Mouse (Mus musculus) testis, postnatal 14 days (tissue): ENCODE measurements around the gene Plekhg6.

Experiments
- DNase-seq: peaks from one replicate; pipeline ENCODE4 v3.0.0; 2021; ENCODE audit warnings: low spot score

Plekhg6 gene

DNA sequence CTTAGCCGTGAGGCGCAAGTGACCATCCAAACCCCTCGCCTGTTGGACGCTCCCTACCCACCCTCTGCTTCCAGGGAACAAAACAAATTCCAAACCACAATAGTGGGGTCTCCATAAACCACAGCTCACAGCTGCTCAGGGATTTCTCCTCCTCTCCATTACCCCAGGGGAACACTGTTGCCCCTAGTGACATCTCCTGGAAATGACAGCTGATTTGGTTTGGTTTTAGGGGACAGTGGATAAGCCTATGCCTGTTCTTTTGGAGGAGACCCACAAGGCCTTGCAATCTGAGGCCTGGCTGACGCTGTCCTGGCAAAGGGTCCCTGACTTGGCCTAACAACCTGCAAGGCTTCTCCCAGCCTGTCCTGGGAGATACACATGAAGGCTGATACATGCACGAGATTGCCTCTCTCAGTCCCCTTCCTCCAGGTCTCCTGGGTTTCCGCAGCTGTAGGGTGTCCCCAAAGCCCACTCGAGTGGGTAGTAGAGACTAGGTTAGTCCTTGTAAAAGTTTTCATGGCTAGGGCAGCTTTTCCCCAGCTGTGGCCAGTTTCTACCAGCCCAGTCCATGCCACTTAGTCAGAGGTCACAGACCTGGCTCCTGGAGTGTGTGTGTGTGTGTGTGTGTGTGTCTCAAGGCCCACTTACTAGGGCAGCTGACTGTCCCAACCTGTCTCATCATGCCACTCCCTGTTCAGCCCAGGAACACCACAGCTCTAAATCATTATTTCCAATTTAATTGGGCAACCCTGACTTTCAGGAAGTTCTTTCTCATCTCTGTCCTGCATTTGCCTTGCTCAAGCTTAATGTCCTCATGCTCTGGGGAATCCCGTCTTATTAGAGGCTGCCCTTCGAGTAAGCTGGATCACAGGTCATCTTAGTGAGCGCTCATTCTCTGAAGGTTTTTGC is 4.7 kb upstream of the Plekhg6 start:
- no peak for DNase-seq

DNA sequence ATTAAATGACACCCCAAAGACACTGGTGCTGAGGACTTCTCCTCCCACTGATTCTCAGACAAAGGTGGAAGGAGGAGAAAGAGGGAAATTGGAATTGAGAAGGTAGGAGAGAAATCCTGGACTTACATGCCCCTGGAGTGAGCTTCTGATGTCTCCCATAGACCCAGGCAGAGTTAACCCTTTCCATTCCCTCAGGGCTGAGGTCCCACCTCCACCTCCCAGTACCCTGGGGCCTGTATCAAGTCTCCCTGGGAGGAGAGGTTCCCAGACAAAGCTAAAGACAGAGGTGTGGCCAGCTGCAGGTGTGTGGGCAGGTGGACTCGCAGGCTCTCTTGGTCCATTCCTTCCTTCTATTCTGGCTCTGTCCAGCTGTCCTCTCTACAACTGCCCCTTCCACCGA is 1.4 kb upstream of the Plekhg6 start:
- DNase-seq, result no peak

DNA sequence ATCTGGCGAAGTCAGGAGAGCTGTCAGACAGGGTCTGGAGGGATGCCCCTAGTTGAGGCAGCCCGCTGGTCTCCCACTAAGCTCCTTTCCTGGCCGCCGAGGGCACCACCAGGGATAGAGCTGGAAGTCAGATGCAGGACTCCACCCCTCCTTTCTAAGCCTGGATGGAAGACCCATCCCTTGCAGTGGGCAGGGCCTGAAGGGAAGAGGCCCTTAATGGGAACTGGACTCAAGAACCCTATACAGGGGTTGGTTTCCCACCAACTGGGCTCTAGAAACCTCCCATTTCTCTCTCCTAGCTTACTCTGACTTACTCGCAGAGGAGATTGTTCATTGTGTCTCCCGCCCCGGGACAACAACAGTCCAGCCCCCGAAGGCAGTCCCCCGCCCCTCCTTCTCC is 812 bp downstream of the Plekhg6 start:
- DNase-seq, result no peak

DNA sequence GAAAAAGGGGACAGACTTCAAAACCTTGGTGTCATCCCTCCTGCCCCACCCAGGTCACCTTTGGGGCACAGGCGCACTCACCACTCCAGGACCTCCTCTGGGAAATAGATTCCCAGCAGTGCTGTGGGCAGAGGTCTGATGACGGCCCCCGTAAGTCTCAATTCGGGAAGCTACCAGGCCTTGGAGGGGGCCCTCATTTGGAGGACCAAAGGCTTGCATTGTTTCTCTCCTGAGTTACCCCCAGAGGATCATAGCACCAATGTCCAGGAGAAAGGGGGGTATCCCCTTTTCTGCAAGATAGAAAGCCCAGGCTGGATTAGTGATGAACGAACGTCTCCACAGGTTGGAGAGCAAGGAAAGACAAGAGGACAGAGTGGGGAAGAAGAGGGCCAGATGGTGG is 2.0 kb downstream of the Plekhg6 start:
- DNase-seq, result no peak

DNA sequence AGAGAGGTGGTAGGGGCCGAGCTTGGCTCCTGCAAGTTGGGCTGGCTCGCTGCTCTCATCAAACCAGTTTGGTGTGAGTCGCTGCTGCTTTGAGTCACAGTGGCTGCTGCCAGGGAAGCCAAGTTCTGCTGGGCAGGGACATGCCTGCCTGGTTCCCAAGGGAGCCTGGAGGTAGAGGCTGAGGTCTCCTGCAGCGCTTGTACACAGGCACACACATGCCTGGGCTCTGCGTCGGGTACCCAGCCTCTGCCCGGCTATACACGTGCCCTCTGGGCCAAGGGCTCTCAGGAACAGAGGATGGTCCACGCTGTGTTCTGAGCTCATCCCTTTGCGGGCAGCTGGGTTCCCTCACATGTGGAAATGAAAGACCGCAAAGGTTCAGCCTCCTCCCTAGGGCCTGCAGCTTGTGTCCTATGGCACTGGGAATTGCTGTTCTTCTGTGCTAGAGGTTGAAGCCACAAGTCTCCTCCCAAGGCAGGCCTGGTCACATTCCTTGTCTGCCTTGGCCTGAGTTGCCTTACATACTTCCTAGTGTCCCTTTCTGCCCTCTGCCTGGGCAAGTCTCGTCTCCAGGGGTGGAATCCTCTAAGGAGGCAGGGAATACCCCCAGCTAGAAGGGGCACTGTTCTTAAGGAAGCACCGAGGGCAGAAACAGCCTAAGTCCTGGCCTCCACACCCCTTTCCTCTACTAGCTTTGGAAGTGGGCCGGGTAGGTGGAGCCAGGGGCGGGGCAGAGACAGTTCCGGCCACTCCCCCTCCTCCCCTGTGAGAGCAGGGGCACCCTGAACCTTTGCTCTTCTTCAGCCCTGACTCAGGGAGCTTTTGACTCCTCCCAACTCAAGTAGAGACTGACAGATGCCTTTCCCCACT is 2.8 kb downstream of the Plekhg6 start:
- DNase-seq, result no peak

DNA sequence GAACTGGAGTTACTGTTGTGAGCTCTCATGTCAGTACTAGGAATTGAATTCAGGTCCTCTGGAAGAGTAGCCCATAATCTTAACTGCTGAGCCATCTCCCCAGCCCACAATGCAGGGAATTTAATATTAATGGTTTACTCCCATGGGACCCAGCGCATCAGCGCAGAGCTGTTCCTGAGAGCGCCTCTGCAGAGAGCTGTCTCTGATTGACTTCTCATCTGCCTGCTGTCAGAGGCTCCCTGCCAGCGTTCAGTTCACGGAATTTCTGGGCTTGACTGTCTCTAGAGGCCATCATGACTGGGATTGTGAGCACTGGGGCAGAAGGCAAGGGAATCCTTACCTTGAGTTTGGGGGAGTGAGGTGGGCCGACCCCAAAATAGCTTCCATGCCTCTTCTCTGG is 3.6 kb downstream of the Plekhg6 start:
- no peak for DNase-seq

DNA sequence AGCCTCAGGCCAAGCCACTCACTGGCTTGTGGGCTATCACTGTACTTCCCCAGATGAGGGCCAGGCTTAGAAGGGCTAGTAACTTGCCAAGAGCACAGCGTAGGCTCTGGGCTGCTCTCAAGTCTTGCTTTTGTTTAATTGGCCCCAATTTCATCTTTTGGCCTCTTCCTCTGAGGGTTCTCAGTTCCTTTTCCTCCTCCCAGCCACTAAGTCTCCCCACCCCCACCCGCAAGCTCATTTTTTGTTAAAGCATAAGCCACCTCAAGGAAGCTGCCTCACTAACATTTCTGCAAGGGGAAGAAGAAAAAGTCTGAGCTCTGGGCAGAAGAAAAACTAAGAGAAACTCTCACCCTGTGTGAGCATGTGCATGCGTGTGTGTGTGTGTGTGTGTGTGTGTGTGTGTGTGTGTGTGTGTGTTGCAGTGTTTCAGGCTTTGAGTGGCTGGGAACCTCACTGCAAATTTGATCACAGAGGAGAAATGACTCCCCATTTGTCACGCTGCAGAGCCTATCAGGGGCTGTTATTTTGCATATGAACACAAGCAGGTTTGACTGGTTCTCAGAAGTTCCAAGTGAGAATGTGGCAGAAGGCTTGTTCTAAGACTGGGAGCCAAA is 12.7 kb downstream of the Plekhg6 start:
- DNase-seq, result no peak

DNA sequence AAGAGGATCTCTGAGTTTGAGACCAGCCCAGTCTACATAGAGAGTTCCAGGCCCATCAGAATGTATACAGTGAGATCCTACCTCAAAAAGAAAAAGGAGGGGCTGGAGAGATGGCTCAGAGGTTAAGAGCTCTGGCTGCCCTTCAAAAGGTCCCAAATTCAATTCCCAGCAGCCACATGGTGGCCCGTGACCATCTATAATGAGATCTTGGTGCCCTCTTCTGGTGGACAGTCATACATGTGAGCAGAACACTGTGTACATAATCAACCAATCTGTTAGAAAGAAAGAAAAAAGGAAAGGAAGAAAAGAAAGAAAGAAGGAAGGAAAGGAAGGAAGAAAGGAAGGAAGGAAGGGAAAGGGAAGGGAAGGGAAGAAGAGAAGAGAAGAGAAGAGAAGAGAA is 14.5 kb downstream of the Plekhg6 start:
- no peak for DNase-seq

DNA sequence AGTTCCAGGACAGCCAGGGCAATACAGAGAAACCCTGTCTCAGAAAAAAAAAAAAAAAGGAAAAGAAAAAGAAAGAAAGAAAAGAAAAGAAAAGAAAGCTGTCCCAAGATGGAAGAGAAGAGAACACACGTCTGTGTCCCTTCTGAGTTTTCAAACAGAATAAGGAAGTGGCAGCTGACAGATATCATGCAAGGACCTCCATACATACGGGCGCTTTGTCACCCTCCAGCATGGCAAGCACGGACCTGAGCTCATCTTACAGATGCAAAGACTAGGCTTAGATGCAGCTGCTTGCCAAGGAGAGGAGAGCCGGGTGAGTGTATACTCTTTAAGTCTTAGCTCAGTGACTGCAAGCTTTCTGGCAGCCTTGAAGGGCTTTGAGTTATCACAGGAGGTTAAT is 15.1 kb downstream of the Plekhg6 start:
- DNase-seq, result no peak

DNA sequence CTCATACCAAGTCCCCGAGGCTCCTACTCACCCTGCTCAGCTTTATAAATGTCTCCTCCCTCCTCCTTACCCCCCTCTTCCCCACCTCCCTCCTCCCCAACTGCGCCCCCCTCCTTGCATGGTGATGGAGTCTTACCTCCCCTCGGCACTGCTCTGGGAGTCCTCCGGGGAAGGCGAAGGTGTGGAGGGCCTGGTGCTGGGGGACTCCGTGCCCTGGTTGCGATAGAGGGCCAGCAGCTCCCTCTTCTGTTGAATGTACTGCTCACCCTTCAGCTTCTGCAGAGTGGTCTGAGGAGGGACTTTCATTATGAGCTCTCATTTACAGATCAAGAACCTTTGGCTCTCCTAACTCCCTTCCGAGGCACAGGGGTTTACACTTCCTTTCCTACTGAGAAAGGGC is 16.1 kb downstream of the Plekhg6 start:
- no peak for DNase-seq

DNA sequence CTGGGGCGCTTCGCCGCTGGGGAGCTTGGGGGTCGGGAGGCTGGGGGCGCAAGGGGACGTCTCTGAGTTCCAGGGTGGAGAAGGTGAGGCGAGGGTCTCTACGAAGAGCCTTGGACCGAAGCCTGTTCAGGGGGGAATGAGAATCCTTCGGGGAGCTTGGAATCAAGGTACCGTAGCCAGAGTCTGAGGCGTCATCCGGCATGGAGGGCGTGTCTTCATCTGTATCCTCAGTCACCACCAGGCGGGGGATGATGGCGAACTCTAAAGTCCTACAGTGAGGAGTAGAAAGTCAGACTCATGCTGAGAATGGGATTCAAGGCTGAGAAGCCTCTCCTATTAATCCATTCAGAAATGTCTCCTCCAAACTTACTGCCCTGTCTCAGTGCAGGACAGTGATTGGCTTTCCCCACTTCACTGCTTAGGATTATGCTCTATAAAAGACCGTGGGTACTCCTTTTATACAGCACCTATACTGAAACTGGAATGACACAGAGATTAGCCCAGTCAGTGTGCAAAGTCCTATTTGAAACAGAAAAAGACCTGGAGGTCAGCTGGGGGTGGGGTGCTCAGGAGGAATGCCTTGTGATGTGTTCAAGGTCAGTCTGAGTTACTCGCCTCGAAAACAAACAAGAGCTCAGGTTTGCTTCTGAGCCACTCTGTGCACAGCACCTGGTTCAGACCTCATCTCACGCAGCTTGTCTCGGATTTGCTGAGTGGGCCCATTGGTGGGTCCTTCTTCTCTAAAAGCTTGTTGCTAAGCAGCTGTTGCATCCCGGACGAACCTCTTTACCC is 16.9 kb downstream of the Plekhg6 start:
- DNase-seq, result no peak

DNA sequence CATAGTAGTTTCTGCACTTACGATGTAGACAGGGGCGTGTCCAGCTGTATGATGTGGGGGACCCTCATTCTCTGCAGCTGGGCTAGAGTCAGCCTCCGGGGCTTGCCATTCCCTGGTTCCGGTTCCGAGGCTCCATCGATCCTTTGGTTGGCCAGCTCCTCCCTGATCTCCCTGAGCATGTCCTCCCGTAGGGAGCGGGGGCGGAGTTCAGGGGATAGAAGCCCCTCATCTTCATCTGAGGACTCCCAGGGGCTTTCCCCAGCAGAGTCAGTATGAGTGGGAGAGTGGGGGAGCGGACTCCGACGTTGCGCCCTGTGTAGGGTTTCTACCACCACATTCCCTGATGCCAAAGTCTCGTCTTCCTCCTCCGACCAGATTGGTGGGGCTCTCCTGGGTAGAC is 17.6 kb downstream of the Plekhg6 start:
- DNase-seq, result no peak

DNA sequence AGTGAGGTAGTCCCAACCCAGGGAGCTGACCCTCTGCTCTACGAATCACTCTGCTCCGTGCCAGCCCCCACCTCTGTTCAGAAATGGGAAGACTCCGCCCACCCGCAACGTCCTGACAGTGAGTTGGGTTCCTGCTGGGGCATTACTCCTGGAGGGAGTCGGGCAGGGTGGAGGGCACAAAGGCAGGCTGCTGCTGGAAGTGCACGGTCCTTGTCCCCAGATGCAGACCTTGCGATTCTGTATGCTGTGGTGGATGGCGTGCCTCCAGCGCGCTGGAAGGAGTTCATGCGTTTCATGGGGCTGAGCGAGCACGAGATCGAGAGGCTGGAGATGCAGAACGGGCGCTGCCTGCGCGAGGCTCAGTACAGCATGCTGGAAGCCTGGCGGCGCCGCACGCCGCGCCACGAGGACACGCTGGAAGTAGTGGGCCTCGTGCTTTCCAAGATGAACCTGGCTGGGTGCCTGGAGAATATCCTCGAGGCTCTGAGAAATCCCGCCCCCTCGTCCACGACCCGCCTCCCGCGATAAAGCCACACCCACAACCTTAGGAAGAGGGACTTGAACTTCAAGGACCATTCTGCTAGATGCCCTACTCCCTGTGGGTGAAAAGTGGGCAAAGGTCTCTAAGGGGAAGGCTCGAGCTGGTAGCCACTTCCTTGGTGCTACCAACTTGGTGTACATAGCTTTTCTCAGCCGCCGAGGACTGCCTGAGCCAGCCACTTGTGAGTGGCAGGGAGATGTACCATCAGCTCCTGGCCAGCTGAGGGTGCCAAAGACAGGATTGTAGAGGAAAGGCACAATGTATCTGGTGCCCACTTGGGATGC is 18.9 kb downstream of the Plekhg6 start:
- no peak for DNase-seq

DNA sequence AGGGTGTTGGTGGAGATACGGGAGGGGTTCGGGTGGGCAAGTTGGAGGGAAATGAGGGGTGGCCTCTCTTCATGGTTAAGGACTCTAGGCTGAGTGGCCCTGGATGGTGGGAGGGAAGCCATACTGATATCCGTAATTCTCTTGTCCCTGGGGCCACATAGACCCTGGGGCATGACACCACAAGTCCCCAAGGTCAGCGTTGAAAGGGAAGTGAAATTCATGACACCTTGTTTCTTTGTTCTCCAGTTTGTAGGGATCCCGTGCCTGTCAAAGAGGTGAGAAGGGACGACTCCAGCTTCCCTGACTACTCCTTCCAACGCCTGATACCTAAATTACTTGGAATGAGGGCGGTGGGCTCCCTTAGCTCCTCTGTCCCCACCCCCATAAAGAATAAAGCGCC is 19.7 kb downstream of the Plekhg6 start:
- DNase-seq, result no peak

DNA sequence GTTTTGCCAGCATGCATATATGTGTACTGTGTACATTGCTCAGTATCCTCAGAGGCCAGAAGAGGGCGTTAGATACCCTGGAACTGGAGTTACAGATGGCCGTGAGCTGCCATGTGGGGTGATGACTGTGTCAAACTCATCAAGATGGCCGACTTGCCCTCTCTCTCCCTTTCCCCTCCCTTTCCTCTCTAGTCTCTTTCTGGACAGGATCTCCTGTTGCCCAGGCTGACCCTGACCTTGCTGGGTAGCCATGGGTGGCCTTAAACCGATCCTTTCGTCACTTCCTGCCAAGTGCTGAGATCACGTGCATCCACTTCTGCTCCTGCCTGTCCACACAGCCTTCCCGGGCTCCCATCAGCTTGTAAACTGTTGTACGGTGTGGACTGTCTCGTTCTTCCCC is 20.6 kb downstream of the Plekhg6 start:
- no peak for DNase-seq

DNA sequence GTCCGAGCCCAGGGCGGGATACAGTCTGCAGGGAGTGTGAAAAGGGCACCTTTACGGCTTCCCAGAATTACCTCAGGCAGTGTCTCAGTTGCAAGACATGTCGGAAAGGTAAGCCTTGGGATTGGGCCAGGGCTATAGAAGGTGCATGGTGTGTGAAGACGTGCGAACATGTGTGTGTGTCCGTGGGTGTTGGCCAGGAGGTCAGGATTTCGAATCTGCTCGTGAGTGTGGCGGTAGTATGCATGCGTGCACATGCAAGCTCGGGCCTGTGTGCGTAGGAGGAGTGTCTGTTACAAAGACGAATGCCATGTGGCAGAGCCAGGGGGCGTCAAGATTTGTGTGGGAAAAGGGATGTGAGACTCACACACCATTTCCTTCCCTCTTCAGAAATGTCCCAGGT is 23.3 kb downstream of the Plekhg6 start:
- no peak for DNase-seq

DNA sequence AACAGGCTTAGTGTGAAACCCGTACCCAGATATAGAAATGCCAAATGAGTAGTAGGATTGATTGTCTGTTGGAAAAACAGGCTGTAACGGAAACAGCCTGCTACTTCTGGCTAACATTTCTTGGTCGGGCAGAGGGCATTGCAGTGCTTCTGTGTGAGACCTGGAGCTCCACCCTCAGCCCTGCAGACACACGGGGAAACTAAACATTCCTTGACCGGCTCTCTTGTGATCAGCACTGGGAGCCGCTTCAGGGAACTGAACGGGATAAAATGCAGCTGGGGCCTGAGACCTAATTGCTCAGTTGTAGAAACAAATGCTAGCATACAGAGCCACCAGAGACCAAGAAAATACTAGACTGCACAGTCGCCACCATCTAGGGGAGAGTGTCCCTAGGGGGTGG is 24.3 kb downstream of the Plekhg6 start:
- DNase-seq, result no peak

DNA sequence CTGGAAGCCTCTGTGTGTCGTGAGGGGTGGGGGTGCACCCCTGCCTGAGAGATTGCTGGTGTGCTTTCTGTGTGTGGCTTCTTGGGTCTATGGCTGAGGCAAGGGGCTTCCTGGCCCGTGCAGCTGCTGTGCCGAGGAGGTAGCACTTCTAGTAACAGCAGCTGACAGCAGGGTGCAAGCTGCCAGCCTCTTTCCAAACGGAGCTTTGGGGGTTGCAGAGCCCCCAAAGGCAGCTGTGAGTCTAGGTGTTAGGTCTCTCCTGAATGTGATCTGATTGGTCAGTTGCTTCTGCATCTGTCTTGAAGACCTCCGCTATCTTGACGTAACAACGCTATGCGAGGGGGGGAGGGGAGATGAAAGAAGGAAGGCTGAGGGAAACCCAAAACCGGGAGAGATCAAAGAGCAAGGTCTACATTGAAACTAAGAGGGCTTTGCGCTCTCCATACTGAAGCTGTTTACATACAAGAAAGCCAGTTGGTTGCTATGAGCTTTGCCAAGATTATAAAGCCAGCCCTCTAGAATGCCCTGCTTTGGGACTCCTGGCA is 25.3 kb downstream of the Plekhg6 start:
- DNase-seq, result no peak

DNA sequence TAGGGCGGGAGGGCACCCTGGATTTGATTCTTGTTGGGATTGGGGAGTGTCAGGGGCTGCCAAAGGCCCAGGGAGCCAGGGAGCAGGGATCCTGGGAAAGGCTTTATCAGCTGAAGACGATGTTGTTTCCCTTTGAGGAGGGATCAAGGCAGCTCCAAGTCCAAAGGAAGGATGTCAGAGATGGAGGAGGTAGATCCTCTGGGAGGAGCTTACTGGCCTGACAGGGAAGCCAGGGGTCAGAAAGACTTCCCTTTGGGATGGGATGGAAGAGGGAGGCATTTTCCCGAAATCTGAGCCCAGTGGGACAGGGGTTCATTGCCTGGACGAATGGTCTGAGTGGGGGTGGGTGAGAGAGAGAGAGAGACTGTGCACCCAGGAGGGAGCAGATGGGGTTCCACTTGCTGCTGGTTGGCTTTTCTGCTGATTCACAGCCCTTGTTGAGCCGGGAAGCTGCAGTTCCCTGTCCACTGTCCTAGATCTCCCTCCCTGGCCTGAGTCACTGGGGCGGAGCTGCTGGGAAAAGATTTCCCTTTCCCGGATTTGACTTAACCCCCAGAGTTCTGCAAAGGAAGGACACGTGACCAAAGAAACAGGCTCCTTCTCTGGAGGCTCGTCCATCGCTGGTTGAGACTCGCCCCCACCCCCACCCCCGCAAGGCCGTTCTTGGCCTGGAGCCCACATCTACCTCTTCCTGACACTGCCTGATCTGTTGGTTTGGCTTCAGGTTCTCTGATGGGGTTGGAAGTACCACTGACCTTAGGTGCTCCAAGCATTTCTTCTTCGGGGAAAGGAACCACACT is 26.0 kb downstream of the Plekhg6 start:
- DNase-seq, result no peak

DNA sequence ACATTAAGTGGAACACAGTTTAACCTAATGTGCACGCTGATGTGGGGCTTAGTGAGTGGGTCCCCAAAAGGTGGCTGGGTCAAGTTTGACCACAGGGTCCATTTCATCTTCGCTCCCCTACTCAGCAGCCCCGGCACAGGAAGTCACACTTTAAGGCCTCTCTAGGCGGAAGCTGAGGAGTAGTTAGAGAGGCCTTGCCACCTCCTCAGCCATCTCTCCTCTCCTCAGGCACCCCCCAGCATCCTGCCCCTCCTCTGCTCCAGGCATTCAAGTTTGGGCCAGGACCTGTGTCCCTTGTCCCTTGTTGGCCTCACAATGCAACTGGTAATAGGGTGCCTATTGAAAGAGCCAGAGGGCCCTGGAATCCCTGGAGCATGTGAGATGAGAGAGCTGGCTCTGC is 26.9 kb downstream of the Plekhg6 start:
- DNase-seq, result no peak
